Mouse (Mus musculus): ENCODE measurements at regions not wholly inside any gene's neighbourhood (a gene's known extent, or its start where the extent isn't known, plus 50 kb on each side); places are given as distances from the start of the nearest gene placed in this dataset.

DNA sequence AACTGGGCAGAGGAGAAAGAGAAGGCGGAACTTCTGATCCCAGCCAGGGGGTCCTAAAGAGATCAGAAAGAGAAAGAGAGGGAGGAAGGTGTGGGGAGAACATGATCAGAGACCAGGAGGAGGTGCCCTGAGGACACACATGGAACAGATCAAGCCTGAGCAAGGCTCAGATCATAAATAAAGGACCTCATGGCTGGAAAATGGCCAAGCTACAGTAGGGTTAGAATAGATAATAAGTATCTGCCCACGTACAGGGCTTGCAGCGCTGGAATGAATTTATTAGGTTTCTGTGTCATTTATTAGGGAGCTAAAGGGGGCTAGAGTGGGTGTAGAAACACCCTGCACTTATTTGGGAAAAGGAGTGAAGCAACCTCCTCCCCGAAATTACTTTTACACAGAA lies 385.4 kb downstream of the Trim52 start:
- TF ChIP-seq POLR2A (IDR thresholded peaks at IDR 0.05; ENCODE audit: borderline replicate concordance, control insufficient read depth, low read depth, low read length) = no peak
- no peak for TF ChIP-seq CTCF (IDR thresholded peaks at IDR 0.05; ENCODE audit: control insufficient read depth, insufficient read depth, low read length)

Measured in bone marrow, adult 2 months (tissue).